Mouse (Mus musculus): ENCODE data around the gene Slc35e3.
A peak's percentile ranks its signal among the peaks of the same experiment; 100 is the strongest.
"Not testable (repeated sequence)": the region's sequence is repeated elsewhere in the genome, so short reads cannot be mapped to it uniquely, and the experiment has no call there.

Gene Slc35e3

DNA sequence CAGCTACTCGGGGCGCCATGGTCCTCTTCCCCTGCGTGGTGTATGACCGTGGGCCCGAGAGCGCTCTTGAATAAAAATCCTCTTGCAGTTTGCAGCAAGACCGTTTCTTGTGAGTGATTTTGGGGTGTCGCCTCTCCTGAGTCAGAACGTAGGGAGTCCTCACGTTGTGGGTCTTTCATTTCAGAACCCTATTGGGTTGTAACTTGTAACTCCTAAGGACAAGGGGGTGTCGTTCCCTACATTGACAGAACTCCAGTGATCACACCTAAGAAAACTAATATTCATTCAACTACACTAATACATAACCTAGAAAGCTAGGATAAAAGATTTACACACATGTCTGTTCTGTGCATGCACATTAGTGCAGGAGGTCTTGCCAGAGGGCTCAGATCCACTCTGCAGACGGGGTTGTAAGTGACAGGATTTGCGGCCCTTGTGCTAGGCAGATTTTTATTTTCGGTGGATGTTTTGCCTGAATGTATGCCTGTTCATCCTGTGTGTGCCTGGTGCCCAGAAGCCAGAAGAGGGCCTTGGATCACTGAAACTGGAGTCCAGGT is 3.7 kb upstream of the Slc35e3 start:
- DNase-seq (ENCODE audit: extremely low spot score): no peak

DNA sequence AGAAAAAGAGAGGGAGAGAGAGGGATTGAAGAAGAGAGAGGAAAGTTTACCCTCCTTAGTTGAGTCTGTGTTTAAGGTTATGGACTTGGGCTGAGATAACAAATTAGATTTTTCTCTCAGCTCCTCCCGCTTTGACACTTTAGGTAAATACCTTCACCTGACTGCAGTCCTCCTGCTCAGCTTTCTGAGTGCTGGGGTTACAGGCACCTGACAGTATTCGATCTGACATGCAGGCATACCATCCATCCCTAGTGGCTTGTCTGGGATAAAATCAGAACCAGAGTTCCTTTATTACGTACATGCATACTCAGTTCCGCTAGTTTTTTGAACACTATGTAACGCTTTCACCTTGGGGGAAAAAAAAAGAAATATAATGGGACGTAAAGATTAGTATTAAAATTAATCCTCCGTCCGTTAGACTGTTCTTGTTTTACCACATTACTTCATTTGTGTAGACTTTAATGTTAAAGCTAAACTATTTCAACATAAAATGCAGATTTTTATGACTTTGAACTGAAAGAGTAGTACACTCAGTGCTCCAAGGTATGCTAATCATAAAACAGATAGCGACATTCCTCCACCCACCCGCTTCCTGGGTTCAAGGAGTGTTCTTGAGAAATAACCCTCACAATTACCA is 3.0 kb upstream of the Slc35e3 start:
- DNase-seq (ENCODE audit: extremely low spot score): no peak

DNA sequence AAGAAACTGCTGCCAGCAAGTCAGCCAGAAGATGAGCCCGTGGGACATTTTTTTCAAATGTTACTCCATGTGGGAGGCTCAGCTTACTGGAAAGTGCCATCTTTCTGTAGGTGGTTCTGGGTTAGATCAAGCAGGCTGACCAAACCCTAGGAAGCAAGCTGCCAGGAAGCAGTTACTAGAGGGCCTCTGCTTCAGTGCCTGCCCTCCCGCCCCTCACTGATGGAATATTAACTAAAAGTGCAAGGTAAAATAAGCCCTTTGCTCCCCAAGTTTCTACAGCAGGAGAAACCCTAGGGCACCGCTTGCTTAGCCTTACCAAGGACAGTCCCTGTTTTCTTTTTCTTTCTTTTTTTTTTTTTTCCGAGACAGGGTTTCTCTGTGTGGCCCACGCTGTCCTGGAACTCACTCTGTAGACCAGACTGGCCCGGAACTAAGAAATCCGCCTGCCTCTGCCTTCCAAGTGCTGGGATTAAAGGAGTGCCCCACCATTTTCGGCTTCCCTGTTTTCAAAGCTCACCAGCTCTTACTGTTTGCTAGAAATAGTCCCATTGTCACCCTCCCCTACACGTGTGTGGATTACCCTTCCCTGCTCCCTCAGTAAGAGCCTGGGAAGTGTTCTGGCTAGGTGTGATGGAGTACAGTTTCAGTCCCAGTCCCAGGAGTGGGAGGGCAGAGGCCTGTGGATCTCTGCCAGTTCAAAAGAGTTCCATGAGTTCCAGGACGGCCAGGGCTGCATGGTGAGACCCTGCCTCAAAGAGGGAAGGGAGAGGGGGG is 2.3 kb upstream of the Slc35e3 start:
- DNase-seq (ENCODE audit: extremely low spot score): no peak

DNA sequence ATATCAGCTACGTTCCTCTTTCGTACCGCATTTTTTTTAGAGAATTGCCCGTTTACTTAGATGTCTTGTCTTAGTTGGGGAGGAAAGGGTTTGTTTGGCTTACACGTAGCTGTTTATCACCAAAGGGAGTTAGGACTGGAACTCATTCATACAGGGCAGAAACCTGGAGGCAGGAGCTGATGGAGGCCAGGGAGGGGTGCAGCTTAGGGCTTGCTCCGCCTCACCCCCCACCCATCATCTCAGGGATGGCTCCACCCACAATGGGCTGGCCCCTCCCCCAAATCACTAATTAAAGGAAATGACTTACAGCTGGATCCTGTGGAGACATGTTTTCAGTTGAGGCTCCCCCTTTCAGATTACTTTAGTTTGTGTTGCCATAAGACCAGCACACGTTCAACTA is 1.5 kb upstream of the Slc35e3 start:
- no peak for DNase-seq (ENCODE audit: extremely low spot score)

DNA sequence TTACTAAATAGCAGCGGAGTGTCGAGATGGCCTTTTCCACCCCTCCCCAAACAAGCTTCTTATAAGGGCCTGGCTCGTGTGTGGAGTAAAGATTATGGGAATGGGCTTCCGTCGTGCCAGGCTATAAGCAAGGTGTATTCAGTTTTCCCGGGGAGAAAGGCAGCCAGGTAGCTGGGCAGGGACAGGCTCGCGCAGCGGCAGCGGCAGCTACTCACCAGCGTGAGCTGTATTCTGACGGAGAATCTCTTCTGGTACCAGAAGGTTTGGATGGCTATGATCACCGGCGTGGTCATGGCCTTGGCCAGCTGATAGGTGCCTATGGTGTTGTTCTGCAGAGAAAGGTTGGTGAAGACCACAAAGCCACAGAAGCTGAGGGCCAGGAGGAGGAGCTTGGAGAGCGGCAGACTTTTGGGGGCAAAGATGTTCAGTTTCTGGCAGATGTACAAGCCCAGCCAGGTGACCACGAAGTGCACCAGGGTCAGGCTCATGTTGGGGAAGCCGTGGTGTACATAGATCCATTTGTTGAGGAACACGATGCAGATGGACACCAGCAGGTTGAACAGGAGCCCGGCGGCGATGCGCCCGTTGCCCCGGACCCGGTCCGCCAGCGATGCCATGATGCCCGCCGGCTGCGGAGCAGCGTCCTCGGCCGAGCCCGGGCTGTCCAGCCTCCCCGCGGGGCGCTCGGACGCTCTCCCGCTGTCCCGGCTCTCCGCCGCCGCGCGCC is 432 bp downstream of the Slc35e3 start:
- DNase-seq (ENCODE audit: extremely low spot score): peak; percentile 37

DNA sequence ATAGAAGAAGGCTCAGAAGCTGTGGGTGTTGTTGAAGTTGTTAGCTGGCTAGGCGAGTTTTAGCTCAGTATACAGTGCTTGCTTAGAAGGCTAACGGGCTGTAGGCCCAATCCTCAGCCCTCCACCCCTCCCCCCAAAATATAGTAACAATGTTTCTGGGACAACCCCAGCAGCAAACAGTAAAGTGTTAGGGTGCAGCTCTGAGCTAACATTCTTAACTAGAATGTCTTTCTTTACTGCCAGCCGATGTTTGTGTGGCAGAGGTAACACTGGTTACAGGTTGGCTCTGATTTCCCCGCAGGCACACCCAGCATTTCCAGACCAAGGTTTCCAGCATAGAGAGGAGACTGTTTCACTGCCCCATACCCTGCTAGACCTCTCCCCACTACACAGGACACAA is 2.2 kb downstream of the Slc35e3 start:
- DNase-seq (ENCODE audit: extremely low spot score): no peak

DNA sequence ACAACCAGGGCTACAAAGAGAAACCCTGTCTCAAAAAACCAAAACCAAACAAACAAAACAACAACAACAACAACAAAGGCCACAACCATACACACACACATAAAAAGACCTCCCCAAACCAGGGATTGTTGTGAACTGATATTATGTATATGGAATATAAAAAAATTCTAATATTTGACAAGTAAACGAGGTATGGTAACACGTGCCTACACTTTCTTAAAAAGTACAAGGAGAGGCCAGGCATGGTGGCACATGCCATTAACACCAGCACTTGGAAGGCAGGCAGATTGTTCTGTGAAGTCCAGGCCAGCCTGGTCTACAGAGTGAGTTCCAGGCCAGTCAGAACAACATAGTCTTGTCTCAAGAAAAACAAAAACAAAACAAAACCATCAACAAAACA is 3.0 kb downstream of the Slc35e3 start:
- no peak for DNase-seq (ENCODE audit: extremely low spot score)

DNA sequence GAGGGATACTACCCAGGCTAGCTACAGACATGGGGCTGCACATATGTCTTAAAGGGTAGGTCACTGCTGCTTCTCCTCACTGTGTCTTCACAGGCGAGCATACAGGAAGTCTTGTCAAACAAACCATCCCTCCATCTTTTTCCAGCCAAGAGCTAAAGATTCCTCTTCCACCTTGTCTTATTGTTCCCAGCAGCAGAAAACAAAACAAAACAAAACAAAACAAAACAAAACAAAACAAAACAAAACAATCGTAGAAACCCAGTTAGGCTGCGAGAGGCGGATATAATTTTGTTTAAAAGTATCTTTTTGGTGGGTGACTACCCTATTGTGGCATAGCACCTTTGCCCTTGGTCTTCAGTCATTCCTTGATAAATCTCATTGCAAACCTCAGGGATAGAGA is 3.5 kb downstream of the Slc35e3 start:
- DNase-seq (ENCODE audit: extremely low spot score): no peak

DNA sequence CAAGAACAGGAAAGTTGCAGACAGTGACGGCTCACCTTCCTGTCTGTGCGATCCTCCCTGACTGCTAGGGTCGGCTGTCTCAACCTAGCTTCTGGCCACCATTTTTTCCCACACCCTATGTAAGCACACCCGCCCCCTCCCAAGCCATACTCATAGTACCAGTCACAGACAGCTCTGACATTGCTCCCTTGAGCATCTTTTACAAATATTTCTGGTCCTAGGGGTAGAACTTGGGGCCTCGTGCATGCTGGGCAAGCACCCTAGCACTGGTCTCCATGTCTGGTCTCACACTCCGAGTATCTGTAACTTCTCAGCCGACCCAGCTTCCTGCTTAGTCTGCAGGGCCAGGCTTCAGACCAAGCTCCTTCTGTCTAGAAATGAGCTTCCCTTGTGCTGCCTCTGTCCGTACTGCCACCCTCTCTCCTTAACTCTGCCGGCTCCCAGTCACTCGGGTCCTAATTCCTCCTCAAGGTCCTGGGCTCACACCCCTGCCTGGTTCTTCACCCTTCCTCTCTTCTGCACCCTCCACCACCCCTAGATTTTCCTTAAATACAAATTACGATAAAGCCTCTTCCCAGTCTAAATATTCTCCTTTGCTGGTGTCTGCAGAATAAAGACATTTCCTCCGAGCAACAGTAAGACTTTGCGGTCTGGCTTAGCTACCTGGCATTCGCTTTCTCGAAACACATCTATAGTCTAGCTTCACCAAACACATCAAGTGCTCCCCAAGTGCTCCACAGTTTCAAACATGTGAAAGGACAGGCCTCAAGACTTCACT is 4.3 kb downstream of the Slc35e3 start:
- DNase-seq (ENCODE audit: extremely low spot score): no peak

DNA sequence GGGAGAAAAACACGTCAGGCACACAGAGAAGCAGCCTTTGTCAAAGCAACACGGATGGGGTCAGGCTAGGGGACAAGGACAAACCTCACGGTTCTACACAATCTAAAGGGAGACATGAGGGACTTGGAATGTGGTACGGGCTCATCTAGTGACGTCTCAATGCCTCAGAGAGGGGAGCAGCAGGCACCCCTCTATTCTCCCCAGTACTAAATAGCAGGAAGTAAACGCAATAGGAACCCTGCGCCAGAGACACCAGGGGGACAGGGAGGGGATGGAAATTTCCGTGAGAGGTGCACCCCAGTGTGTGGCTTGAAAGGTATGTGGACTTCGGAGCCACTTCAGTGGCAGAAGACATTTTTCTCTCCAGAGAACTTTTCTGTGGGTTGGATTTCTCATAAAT is 5.2 kb downstream of the Slc35e3 start:
- DNase-seq (ENCODE audit: extremely low spot score): no peak

DNA sequence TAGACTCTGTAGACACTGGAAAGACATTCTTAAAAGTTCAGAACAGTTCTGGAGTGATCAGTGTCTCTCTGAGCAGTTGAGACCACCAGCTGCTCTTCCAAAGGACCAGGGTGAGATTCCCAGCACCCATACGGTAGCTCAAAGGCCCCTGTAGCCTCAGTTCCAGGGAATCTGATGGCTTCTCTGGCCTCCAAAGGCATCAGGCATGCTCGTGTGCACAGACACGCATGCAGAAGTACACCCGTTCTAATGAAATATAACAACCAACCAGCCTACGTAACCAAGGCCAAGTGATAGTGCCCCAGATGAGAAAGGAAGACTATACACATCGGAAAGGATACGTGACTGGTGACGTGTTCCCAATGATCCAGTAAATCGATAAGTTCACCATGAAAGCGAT is 6.0 kb downstream of the Slc35e3 start:
- DNase-seq (ENCODE audit: extremely low spot score): no peak

DNA sequence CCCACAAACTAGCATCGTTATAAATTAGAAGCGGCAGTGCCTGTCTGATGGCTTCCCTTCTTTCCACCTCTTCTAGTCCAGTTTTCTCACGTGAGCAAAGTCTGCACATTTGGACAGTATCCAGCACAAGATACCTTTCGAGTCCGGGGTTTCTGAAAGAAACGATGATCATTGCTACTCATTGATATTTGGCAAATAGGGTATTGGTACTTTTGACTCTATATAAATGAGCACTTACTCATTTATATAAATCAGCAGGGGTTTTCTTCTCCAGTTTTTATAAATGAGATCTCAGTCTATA is 6.6 kb downstream of the Slc35e3 start:
- DNase-seq (ENCODE audit: extremely low spot score): no peak

DNA sequence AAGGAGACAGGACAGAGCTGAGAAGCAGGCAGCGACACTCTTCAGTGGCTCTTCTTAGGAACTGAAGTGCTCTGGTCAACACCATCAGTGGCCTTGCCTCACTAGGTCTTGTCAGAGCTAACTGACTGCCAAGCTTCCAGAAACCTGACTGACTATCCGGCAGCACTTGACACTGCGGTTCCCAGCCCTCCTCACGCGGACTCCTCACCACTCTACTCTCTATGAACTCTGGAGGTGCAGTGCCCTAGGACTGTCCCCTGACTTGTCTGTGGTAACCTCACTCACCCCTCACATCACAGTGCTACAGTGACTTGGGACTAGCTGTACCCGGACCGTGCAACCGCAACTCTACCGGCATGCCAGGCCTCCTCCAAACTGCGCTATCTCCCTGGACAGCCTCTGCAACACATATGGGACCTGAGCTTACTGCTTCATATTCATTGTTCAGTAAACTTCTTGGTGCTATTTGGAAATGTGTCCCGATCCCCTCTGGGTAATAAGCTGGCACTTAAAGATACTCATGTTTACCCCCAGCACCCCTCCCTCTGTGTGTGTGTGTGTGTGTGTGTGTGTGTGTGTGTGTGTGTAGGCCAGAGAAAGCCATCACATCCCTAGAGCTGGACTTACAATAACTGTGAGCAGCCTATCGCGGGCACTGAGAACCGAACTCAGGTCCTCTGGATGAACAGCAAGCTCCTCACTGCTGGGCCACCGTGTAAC is 7.1 kb downstream of the Slc35e3 start:
- no peak for DNase-seq (ENCODE audit: extremely low spot score)

DNA sequence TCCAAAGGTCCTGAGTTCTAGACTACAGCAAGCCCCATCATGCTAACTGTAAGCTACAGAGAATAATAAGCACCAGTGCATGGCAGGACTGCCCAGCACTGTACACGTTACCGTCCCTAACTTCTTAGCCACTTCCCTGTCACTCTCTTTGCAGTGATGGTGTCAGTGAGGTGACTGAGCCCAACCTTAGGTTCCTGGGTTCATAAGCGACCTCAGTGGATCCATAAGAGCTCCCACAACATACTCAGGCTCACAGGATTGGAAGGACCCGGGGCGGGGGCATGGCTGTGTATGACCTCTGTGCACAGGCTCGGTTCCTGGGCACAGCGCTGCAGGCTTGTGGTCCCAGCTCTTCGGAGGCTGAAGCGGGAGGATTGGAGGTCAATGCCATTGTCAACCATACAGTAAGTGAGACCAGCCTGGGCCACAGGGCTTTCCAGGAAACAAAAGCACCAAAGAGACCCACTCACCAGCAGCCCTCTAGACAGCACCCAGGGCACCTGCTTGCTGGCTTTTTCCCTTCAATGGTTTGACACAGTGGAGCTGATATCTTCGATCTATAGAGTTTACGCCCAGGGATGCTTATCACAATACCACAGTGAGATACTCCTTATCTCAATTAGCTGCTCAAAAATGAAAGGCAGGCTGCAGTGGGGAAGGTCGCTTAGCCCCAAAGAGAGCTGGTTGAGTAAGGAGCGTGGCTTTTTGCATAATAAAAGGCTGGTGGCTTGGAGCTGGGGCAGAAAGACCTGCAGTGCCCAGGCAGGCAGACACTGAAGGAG is 7.8 kb downstream of the Slc35e3 start:
- DNase-seq (ENCODE audit: extremely low spot score): no peak

DNA sequence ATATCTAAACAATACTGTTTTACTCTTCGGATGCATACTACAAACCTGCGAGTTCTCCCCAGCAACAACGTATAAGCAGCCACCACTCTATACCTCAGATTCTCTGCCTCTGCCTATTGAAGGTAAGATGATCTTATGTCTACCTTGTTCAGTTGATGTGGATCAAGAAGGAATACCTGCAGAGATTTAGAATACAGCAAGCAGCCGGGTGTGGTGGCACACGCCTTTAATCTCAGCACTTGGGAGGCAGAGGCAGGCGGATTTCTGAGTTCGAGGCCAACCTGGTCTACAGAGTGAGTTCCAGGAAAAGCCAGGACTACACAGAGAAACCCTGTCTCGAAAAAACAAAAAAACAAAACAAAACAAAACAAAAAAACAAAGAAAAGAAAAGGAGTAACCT is 8.7 kb downstream of the Slc35e3 start:
- not testable (repeated sequence) for DNase-seq (ENCODE audit: extremely low spot score)

DNA sequence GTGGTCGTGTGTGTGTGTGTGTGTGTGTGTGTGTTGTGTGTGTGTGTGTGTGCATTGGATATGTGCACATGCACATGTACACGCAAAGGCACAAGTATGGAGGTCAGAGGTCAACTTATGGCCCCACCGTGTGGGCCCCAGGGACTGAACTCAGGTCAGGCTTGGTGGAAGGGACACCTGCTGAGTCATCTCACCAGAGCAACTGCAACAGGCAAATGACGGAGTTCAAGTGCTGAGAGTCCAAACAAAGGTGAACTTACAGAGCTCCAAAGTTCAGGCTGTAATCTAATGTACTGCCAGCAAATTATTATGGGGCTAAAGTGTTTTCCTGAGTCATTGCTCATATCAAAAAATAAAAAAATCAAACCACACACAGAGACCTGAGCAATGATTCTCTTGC is 9.1 kb downstream of the Slc35e3 start:
- DNase-seq (ENCODE audit: extremely low spot score): no peak

DNA sequence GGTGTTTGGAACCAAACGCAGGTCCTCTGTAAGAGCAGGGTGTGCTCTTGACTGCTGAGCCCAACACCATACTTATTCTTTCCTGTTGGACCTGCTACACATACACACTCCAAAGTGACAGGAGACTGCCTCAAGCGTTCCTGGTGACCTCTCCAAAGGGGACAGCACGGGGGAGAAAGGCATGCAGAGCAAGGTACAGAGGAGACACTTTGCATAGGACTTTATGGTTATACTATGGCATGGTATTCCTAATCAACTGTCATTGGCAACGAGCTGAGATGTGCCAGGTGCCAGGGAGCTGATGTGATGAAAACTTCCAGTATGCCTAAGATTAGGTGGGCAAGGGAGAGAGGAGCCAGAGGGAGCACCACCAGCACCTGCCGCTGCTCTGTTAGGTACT is 9.6 kb downstream of the Slc35e3 start:
- DNase-seq (ENCODE audit: extremely low spot score): no peak

DNA sequence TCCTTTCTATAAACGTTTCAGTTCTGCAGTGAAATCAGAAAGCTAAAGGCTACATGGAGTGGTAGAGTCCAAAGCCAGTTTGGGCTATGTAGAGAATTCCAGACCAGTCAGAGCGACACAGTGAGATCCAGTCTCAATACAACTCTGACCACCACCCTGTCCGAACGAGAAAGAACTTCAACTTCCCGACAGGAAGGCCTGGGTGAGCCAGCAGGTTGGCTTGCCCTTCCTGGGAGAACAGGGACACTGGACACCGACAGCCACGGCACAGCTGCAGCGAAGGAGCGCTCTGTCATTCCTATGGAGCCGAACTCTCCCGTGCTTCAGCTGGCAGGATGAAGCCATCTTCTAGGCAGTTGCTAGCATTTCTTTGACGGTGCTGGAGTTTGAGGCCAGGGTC is 10.8 kb downstream of the Slc35e3 start:
- DNase-seq (ENCODE audit: extremely low spot score): not testable (repeated sequence)

DNA sequence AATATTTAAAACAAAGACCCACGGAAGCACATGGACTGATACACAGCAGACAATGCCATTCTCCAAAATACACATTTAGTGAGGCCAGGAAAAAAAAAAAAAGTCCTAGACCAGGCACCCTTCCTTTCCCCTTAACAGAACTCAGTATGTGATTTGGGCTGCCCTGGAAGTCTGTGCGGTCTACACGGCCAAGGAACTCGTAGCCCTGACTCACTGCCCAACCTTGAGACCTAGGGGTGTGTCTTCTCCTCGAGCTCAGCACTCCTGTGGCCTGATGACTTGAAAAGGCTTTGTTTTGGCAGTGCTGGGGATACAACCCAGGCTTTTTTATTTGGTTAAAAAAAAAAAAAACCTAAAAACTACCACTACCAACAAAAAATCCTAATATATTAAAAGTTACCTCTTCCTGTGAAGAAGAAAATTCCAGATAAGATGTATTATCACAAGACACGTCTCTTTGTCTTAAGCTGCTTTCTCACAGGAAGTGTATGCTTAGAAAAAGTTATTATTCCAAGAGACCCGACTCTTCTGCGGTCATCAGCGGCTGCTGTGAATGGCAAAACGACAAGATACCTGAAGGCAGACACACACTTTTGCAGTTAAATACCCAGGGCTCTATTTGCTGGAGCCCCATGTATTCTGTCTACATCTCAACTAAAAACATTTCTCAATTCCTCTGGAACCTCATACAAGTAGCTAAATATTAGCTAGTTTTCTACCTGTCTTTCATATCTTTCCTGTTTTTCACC is 11.9 kb downstream of the Slc35e3 start:
- DNase-seq (ENCODE audit: extremely low spot score): not testable (repeated sequence)

DNA sequence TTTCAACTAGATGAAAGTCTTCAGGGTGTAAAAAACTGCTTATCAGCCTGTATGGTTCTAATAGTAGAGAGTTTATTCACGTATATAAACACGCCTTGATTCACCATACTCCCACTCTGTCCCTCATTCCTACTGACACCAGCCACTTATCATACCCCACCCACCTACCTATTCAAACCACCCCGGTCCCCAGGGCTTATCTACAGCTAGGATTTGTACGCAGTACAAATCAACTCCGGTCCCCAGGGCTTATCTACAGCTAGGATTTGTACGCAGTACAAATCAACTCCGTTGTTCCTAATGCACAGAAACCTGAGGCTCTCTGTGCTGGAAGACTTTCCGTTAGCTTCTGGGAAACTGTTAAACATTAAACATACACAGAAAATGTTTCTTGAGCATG is 12.5 kb downstream of the Slc35e3 start:
- not testable (repeated sequence) for DNase-seq (ENCODE audit: extremely low spot score)

Data from embryo, embryonic 9.5 days (tissue).